Mouse (Mus musculus): ENCODE measurements around the gene Shisal1. TPM values are rescaled to one million over a fixed set of nuclear protein-coding genes. Genes with fewer than 3 reads are reported as not detected.
A peak's percentile ranks its signal among the peaks of the same experiment; 100 is the strongest.

Shisal1 gene
- total and polyA plus RNA-seq, 3 experiments, result not detected

- no peak overlapping the region for H3K27ac ChIP-seq (ENCODE audit: insufficient read depth, low read depth)
- H3K4me1 ChIP-seq (ENCODE audit: control insufficient read depth in 1 of 2, insufficient read depth in 2 of 2), result no peaks in the 10 kb centered on the region
- H3K9me3 ChIP-seq (replicated peaks; ENCODE audit: low read length), result peaks cover 2% of the 10 kb centered on the region
- H3K36me3 ChIP-seq (replicated peaks in 1 of 2; ENCODE audit: control insufficient read depth in 1 of 2, insufficient read depth in 1 of 2, low read length in 1 of 2), result no peaks in the 10 kb centered on the region
- dilution Hi-C loops (cut with MboI; ENCODE audit: extremely low pct_ligation_motif_present, extremely low pct_unique_long_range_greater_than_20kb, low sequenced_read_pairs) (no loop called here), in situ Hi-C loops (cut with MboI; ENCODE audit: low pct_ligation_motif_present, low pct_unique_long_range_greater_than_20kb, low sequenced_read_pairs) (no loop called here)
- no peak overlapping the region for H3K9ac ChIP-seq (ENCODE audit: insufficient read depth, low read depth)
- TF ChIP-seq MAFK (IDR thresholded peaks at IDR 0.05; ENCODE audit: insufficient replicate concordance, low read length) (peak; percentile 38; the same call in 1 of the 2 replicates), JUN (IDR thresholded peaks at IDR 0.05; ENCODE audit: insufficient read depth, low read depth, low read length) (no peak)
- no peak overlapping the region for H3K4me3 ChIP-seq (replicated peaks in 1 of 3; ENCODE audit: low read depth in 2 of 3, low read length in 2 of 3, poor library complexity in 1 of 3)
- no peak overlapping the region for H3K4me2 ChIP-seq (ENCODE audit: insufficient read depth, low read depth, poor library complexity, severe bottlenecking)
- no peaks in the 10 kb centered on the region for H3K79me2 ChIP-seq (replicated peaks; ENCODE audit: control insufficient read depth, extremely low read depth, insufficient read depth, poor library complexity, severe bottlenecking)
- peaks cover 76% of the 10 kb centered on the region for H3K27me3 ChIP-seq (replicated peaks)
- no peak for DNase-seq (ENCODE audit: extremely low read depth)
Measured at GRCm38 (mm10) chr15:84444181-84444580, 2.7 kb downstream of the Shisal1 start.

- TF ChIP-seq RCOR1 (conservative IDR thresholded peaks at IDR 0.05; ENCODE audit: low read depth, low read length) (no peak), JUN (IDR thresholded peaks at IDR 0.05; ENCODE audit: insufficient read depth, low read depth, low read length) (no peak), USF2 (conservative IDR thresholded peaks at IDR 0.05; ENCODE audit: low read depth, low read length) (no peak), ZMIZ1 (IDR thresholded peaks at IDR 0.05; ENCODE audit: low read depth, low read length) (no peak), MAFK (IDR thresholded peaks at IDR 0.05; ENCODE audit: insufficient replicate concordance, low read length) (no peak), TCF12 (IDR thresholded peaks at IDR 0.05; ENCODE audit: low read depth, low read length) (no peak), MAX (IDR thresholded peaks at IDR 0.05; ENCODE audit: low read length) (no peak), EP300 (IDR thresholded peaks at IDR 0.05; ENCODE audit: low read length) (no peak), RAD21 (IDR thresholded peaks at IDR 0.05; ENCODE audit: low read depth, low read length) (no peak), HCFC1 (IDR thresholded peaks at IDR 0.05; ENCODE audit: low read depth, low read length) (no peak), KAT2A (IDR thresholded peaks at IDR 0.05; ENCODE audit: insufficient replicate concordance, low read length) (no peak)
- Histone ChIP-seq H3K36me3 (replicated peaks in 1 of 2; ENCODE audit: control insufficient read depth in 1 of 2, insufficient read depth in 1 of 2, low read length in 1 of 2) (no peaks in the 10 kb centered on the region), H3K27ac (ENCODE audit: insufficient read depth, low read depth) (no peak overlapping the region), H3K79me2 (replicated peaks; ENCODE audit: control insufficient read depth, extremely low read depth, insufficient read depth, poor library complexity, severe bottlenecking) (no peaks in the 10 kb centered on the region), H3K4me1 (ENCODE audit: control insufficient read depth in 1 of 2, insufficient read depth in 2 of 2) (no peaks in the 10 kb centered on the region), H3K4me2 (ENCODE audit: insufficient read depth, low read depth, poor library complexity, severe bottlenecking) (no peak overlapping the region), H3K9ac (ENCODE audit: insufficient read depth, low read depth) (no peak overlapping the region), H3K4me3 (replicated peaks in 1 of 3; ENCODE audit: low read depth in 2 of 3, low read length in 2 of 3, poor library complexity in 1 of 3) (no peak overlapping the region), H3K9me3 (replicated peaks; ENCODE audit: low read length) (peaks cover 2% of the 10 kb centered on the region), H3K27me3 (replicated peaks) (peaks cover 76% of the 10 kb centered on the region)
- dilution Hi-C loops (cut with MboI; ENCODE audit: extremely low pct_ligation_motif_present, extremely low pct_unique_long_range_greater_than_20kb, low sequenced_read_pairs) (no loop called here), in situ Hi-C loops (cut with MboI; ENCODE audit: low pct_ligation_motif_present, low pct_unique_long_range_greater_than_20kb, low sequenced_read_pairs) (no loop called here)
- DNase-seq (ENCODE audit: extremely low read depth), result no peak
Measured at GRCm38 (mm10) chr15:84443631-84444030, 3.3 kb downstream of the Shisal1 start.

GRCm38 (mm10) chr15:84441682-84442315, 5.1 kb downstream of the Shisal1 start:
- Histone ChIP-seq H3K4me1 (ENCODE audit: control insufficient read depth in 1 of 2, insufficient read depth in 2 of 2) (no peaks in the 10 kb centered on the region), H3K4me2 (ENCODE audit: insufficient read depth, low read depth, poor library complexity, severe bottlenecking) (no peak overlapping the region), H3K9me3 (replicated peaks; ENCODE audit: low read length) (peaks cover 2% of the 10 kb centered on the region), H3K36me3 (replicated peaks in 1 of 2; ENCODE audit: control insufficient read depth in 1 of 2, insufficient read depth in 1 of 2, low read length in 1 of 2) (no peaks in the 10 kb centered on the region), H3K9ac (ENCODE audit: insufficient read depth, low read depth) (no peak overlapping the region), H3K4me3 (replicated peaks in 1 of 3; ENCODE audit: low read depth in 2 of 3, low read length in 2 of 3, poor library complexity in 1 of 3) (no peak overlapping the region), H3K27me3 (replicated peaks) (peaks cover 84% of the 10 kb centered on the region), H3K79me2 (replicated peaks; ENCODE audit: control insufficient read depth, extremely low read depth, insufficient read depth, poor library complexity, severe bottlenecking) (no peaks in the 10 kb centered on the region), H3K27ac (ENCODE audit: insufficient read depth, low read depth) (no peak overlapping the region)
- dilution Hi-C loops (cut with MboI; ENCODE audit: extremely low pct_ligation_motif_present, extremely low pct_unique_long_range_greater_than_20kb, low sequenced_read_pairs), result no loop called here
- TF ChIP-seq BHLHE40 (IDR thresholded peaks at IDR 0.05; ENCODE audit: low read depth, low read length) (no peak), SIN3A (IDR thresholded peaks at IDR 0.05; ENCODE audit: low read length) (no peak), MYC (IDR thresholded peaks at IDR 0.05; ENCODE audit: low read depth, low read length) (no peak), TCF12 (IDR thresholded peaks at IDR 0.05; ENCODE audit: low read depth, low read length) (no peak), ELF1 (IDR thresholded peaks at IDR 0.05; ENCODE audit: low read depth, low read length) (no peak), EP300 (IDR thresholded peaks at IDR 0.05; ENCODE audit: low read length) (no peak), NELFE (IDR thresholded peaks at IDR 0.05; ENCODE audit: low read depth, low read length) (no peak), MAFK (IDR thresholded peaks at IDR 0.05; ENCODE audit: insufficient replicate concordance, low read length) (no peak), POLR2AphosphoS2 (IDR thresholded peaks at IDR 0.05; ENCODE audit: low read depth, low read length) (no peak)
- no peak for DNase-seq (ENCODE audit: extremely low read depth)
- in situ Hi-C loops (cut with MboI; ENCODE audit: low pct_ligation_motif_present, low pct_unique_long_range_greater_than_20kb, low sequenced_read_pairs), result no loop called here
